Mouse (Mus musculus): ENCODE measurements around the gene Clhc1. TPM values are rescaled to one million over a fixed set of nuclear protein-coding genes. Genes with fewer than 3 reads are reported as not detected.

Gene Clhc1
- total and polyA plus RNA-seq, 3 experiments = 3.9 to 6.5 (median 6.3) TPM

- Histone ChIP-seq H3K79me2 (replicated peaks; ENCODE audit: control insufficient read depth, extremely low read depth, insufficient read depth, poor library complexity, severe bottlenecking) (no peaks in the 10 kb centered on the region), H3K9me3 (replicated peaks; ENCODE audit: low read length) (no peaks in the 10 kb centered on the region), H3K27me3 (replicated peaks) (no peaks in the 10 kb centered on the region), H3K4me3 (replicated peaks in 1 of 3; ENCODE audit: low read depth in 2 of 3, low read length in 2 of 3, poor library complexity in 1 of 3) (no peak overlapping the region), H3K4me1 (ENCODE audit: control insufficient read depth in 1 of 2, insufficient read depth in 2 of 2) (peaks cover 0 to 9% of the 10 kb centered on the region in 2 experiments; a peak in 2 of 4 replicates), H3K27ac (ENCODE audit: insufficient read depth, low read depth) (no peak overlapping the region), H3K9ac (ENCODE audit: insufficient read depth, low read depth) (no peak overlapping the region), H3K36me3 (replicated peaks in 1 of 2; ENCODE audit: control insufficient read depth in 1 of 2, insufficient read depth in 1 of 2, low read length in 1 of 2) (no peaks in the 10 kb centered on the region), H3K4me2 (ENCODE audit: insufficient read depth, low read depth, poor library complexity, severe bottlenecking) (no peak overlapping the region)
- in situ Hi-C loops (cut with MboI; ENCODE audit: low pct_ligation_motif_present, low pct_unique_long_range_greater_than_20kb, low sequenced_read_pairs) (no loop called here), dilution Hi-C loops (cut with MboI; ENCODE audit: extremely low pct_ligation_motif_present, extremely low pct_unique_long_range_greater_than_20kb, low sequenced_read_pairs) (no loop called here)
- TF ChIP-seq JUN (IDR thresholded peaks at IDR 0.05; ENCODE audit: insufficient read depth, low read depth, low read length) (no peak), USF2 (conservative IDR thresholded peaks at IDR 0.05; ENCODE audit: low read depth, low read length) (no peak), NELFE (IDR thresholded peaks at IDR 0.05; ENCODE audit: low read depth, low read length) (no peak), MYC (IDR thresholded peaks at IDR 0.05; ENCODE audit: low read depth, low read length) (no peak), MAFK (IDR thresholded peaks at IDR 0.05; ENCODE audit: insufficient replicate concordance, low read length) (no peak), NRF1 (IDR thresholded peaks at IDR 0.05; ENCODE audit: low read depth, low read length) (no peak), E2F4 (IDR thresholded peaks at IDR 0.05; ENCODE audit: insufficient replicate concordance, low read depth, low read length) (no peak), ELF1 (IDR thresholded peaks at IDR 0.05; ENCODE audit: low read depth, low read length) (no peak), POLR2A (IDR thresholded peaks at IDR 0.05; ENCODE audit: low read depth, low read length) (no peak), JUND (conservative IDR thresholded peaks at IDR 0.05; ENCODE audit: low read depth, low read length) (no peak), ETS1 (conservative IDR thresholded peaks at IDR 0.05; ENCODE audit: low read depth, low read length) (no peak), ZNF384 (IDR thresholded peaks at IDR 0.05; ENCODE audit: low read depth, low read length) (no peak), RAD21 (IDR thresholded peaks at IDR 0.05; ENCODE audit: low read depth, low read length) (no peak), USF1 (IDR thresholded peaks at IDR 0.05; ENCODE audit: low read depth, low read length) (no peak), UBTF (IDR thresholded peaks at IDR 0.05; ENCODE audit: low read depth, low read length) (no peak), CHD1 (IDR thresholded peaks at IDR 0.05; ENCODE audit: low read depth, low read length) (no peak), GABPA (IDR thresholded peaks at IDR 0.05; ENCODE audit: insufficient replicate concordance, low read depth, low read length) (no peak)
- DNase-seq (ENCODE audit: extremely low read depth) = peak; percentile 6
These were observed 62.2 kb downstream of the Clhc1 start for GRCm38 (mm10) chr11:29609756-29610468.

- no peaks in the 10 kb centered on the region for H3K27me3 ChIP-seq (replicated peaks)
- H3K27ac ChIP-seq (ENCODE audit: insufficient read depth, low read depth) = no peak overlapping the region
- no peak overlapping the region for H3K9ac ChIP-seq (ENCODE audit: insufficient read depth, low read depth)
- H3K4me3 ChIP-seq (replicated peaks in 1 of 3; ENCODE audit: low read depth in 2 of 3, low read length in 2 of 3, poor library complexity in 1 of 3) = no peak overlapping the region
- no peak for TF ChIP-seq POLR2AphosphoS2 (IDR thresholded peaks at IDR 0.05; ENCODE audit: low read depth, low read length)
- no peak for TF ChIP-seq USF2 (conservative IDR thresholded peaks at IDR 0.05; ENCODE audit: low read depth, low read length)
- TF ChIP-seq RCOR1 (conservative IDR thresholded peaks at IDR 0.05; ENCODE audit: low read depth, low read length) = no peak
- no peak for TF ChIP-seq ZNF384 (IDR thresholded peaks at IDR 0.05; ENCODE audit: low read depth, low read length)
- TF ChIP-seq MAX (IDR thresholded peaks at IDR 0.05; ENCODE audit: low read length) = no peak
- TF ChIP-seq MYC (IDR thresholded peaks at IDR 0.05; ENCODE audit: low read depth, low read length) = no peak
- no peak for TF ChIP-seq ETS1 (conservative IDR thresholded peaks at IDR 0.05; ENCODE audit: low read depth, low read length)
- no peak for TF ChIP-seq NRF1 (IDR thresholded peaks at IDR 0.05; ENCODE audit: low read depth, low read length)
- no peak for TF ChIP-seq RAD21 (IDR thresholded peaks at IDR 0.05; ENCODE audit: low read depth, low read length)
- no peak for TF ChIP-seq UBTF (IDR thresholded peaks at IDR 0.05; ENCODE audit: low read depth, low read length)
- no peak for TF ChIP-seq ELF1 (IDR thresholded peaks at IDR 0.05; ENCODE audit: low read depth, low read length)
- TF ChIP-seq PAX5 (IDR thresholded peaks at IDR 0.05; ENCODE audit: low read length) = no peak
- TF ChIP-seq TBP (conservative IDR thresholded peaks at IDR 0.05; ENCODE audit: low read depth, low read length) = no peak
- no peak for TF ChIP-seq ZKSCAN1 (IDR thresholded peaks at IDR 0.05; ENCODE audit: borderline replicate concordance, low read depth, low read length)
- no peak for TF ChIP-seq MXI1 (IDR thresholded peaks at IDR 0.05; ENCODE audit: low read depth, low read length)
- no peak for TF ChIP-seq USF1 (IDR thresholded peaks at IDR 0.05; ENCODE audit: low read depth, low read length)
- TF ChIP-seq POLR2A (IDR thresholded peaks at IDR 0.05; ENCODE audit: low read depth, low read length) = no peak
- no peak for TF ChIP-seq KAT2A (IDR thresholded peaks at IDR 0.05; ENCODE audit: insufficient replicate concordance, low read length)
- no peak for TF ChIP-seq NELFE (IDR thresholded peaks at IDR 0.05; ENCODE audit: low read depth, low read length)
- no peak for TF ChIP-seq BHLHE40 (IDR thresholded peaks at IDR 0.05; ENCODE audit: low read depth, low read length)
- DNase-seq (ENCODE audit: extremely low read depth) = no peak
- no peaks in the 10 kb centered on the region for H3K36me3 ChIP-seq (replicated peaks in 1 of 2; ENCODE audit: control insufficient read depth in 1 of 2, insufficient read depth in 1 of 2, low read length in 1 of 2)
- peaks cover 0 to 9% of the 10 kb centered on the region in 2 experiments; a peak in 2 of 4 replicates for H3K4me1 ChIP-seq (ENCODE audit: control insufficient read depth in 1 of 2, insufficient read depth in 2 of 2)
- no peaks in the 10 kb centered on the region for H3K79me2 ChIP-seq (replicated peaks; ENCODE audit: control insufficient read depth, extremely low read depth, insufficient read depth, poor library complexity, severe bottlenecking)
- no peak overlapping the region for H3K4me2 ChIP-seq (ENCODE audit: insufficient read depth, low read depth, poor library complexity, severe bottlenecking)
- in situ Hi-C loops (cut with MboI; ENCODE audit: low pct_ligation_motif_present, low pct_unique_long_range_greater_than_20kb, low sequenced_read_pairs) (no loop called here), dilution Hi-C loops (cut with MboI; ENCODE audit: extremely low pct_ligation_motif_present, extremely low pct_unique_long_range_greater_than_20kb, low sequenced_read_pairs) (no loop called here)
- H3K9me3 ChIP-seq (replicated peaks; ENCODE audit: low read length) = no peaks in the 10 kb centered on the region
These were observed 64.3 kb downstream of the Clhc1 start for GRCm38 (mm10) chr11:29612007-29612406.
